Mouse (Mus musculus) cerebellum, adult 18-20 months (tissue): ENCODE measurements at regions not wholly inside any gene's neighbourhood (a gene's known extent, or its start where the extent isn't known, plus 50 kb on each side); places are given as distances from the start of the nearest gene placed in this dataset.

ENCODE experiments used
- DNase-seq, 2 experiments: peaks; one replicate each; pipeline ENCODE4 v3.0.0; 2021

DNA sequence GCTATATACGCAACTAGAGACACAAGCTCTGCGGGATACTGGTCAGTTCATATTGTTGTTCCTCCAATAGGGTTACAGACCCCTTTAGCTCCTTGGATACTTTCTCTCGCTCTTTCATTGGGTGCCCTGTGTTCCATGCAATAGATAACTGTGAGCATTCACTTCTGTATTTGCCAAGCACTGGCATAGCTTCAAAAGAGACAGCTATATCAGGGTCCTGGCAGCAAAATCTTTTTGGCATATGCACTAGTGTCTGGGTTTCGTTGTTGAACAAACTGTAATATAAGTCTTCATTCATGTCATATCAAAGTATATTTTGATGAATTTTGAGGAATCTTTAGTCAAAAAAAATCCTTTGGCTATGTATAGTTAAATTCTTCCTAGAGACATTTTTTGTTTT is 307.0 kb upstream of the Cdh7 start:
- DNase-seq = no peak

DNA sequence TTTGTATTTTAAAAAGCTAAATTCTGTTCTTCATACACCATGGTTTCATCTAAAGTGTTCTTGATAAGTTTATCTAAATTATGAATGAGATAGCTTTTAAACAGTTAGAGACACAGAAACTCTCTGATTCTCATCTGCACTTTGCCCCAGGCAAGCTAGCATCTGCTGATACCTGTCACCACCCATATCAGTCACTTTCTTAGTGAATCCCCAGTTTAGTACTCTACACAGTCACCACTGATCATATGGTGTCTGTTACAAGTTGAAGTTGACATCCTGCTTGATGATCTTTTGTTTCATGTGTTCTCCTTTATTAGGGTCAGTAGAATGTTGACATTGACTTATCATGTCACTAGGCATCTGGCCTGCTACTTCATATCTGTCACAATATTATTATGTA is 259.8 kb upstream of the Cdh7 start:
- DNase-seq = no peak

DNA sequence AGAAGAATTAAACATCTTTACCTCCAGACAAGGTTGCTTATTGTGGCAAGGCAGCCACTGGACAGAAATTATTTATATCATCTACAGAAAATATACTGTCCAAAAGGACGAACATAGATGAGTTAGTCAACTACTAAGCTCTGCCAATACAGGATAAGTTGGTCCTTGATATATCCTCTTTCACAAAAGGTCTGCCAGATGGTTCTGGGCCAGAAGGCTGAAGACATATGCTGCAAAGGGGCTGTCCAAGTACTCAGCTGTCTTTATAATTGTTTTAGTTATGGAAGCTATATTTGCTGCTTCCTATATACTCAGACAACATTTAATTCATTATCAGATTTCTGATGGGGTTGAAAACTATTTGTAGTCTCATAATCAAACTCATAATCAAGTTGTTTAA is 246.2 kb upstream of the Cdh7 start:
- peak; percentile 16 to 31 for DNase-seq
